In the genomic region with DNA sequence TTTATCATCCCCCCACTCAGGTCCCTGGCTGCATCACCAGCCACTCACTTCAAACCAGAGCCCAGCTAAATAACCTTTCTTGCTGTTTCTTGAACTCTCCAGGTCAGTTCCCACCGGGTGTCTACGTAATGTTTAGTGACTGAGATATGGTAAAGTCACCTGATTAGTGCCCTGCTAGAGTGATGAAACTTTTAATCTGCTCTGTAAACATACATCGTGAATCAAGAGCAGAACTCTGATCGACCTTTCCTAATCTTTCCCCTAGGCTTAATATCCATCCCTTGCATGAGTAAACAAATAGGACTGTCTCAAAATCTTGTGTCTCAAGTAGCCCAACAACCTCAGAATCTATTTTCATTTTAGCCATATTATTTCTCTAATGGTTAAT, we compare ENCODE assay signal across 9 mouse cellular contexts. TPM values are rescaled to one million over a fixed set of nuclear protein-coding genes. Genes with fewer than 3 reads are reported as not detected.
DNase-seq lines count a peak whose midpoint lies in the region; ATAC-seq and TF ChIP-seq lines count a peak whose summit lies in the region.
"Had no signal": no experiment of that assay in that cellular context is flagged by ENCODE, and none has a peak within 500 bp of the region (broad histone marks: within the 10 kb centered on the region; RNA-seq: fewer than 3 reads in every experiment).

No protein-coding gene starts in this region.

- peak overlapping the region; percentile 92; the same call in 1 of the 2 replicates for H3K27ac ChIP-seq in heart, postnatal 0 days (ENCODE audit: low read depth)
- no peak overlapping the region for H3K27ac ChIP-seq in embryonic facial prominence, embryonic 12.5 days
- peak overlapping the region; percentile 83 for H3K27ac ChIP-seq in liver, embryonic 15.5 days (replicated peaks)

- peak overlapping the region; percentile 73 for H3K4me2 ChIP-seq in heart, postnatal 0 days (ENCODE audit: low read depth, low read length)
- H3K4me2 ChIP-seq in embryonic facial prominence, embryonic 12.5 days (replicated peaks) = peak overlapping the region; percentile 71
- H3K4me2 ChIP-seq in liver, embryonic 15.5 days = peak overlapping the region; percentile 81

- H3K4me3 ChIP-seq in heart, postnatal 0 days (ENCODE audit: low read depth, low read length) = peak overlapping the region; percentile 63; the same call in 1 of the 2 replicates
- peak overlapping the region; percentile 80 for H3K4me3 ChIP-seq in E14TG2a.4 (replicated peaks; ENCODE audit: low read length)
- H3K4me3 ChIP-seq in embryonic facial prominence, embryonic 12.5 days = no peak overlapping the region
- peak overlapping the region; percentile 69 for H3K4me3 ChIP-seq in liver, embryonic 15.5 days (replicated peaks)

- TF ChIP-seq EP300 in heart, postnatal 0 days (IDR thresholded peaks at IDR 0.05; ENCODE audit: low read depth) = no peak

- no peaks in the 10 kb centered on the region for H3K27me3 ChIP-seq in heart, postnatal 0 days (ENCODE audit: control insufficient read depth, insufficient read depth, low read length)
- H3K27me3 ChIP-seq in E14TG2a.4 (ENCODE audit: insufficient read depth, low read length) = no peaks in the 10 kb centered on the region
- no peaks in the 10 kb centered on the region for H3K27me3 ChIP-seq in embryonic facial prominence, embryonic 12.5 days
- H3K27me3 ChIP-seq in liver, embryonic 15.5 days = no peaks in the 10 kb centered on the region

- peaks cover 7% of the 10 kb centered on the region; the same call in 1 of the 2 replicates for H3K36me3 ChIP-seq in heart, postnatal 0 days (replicated peaks; ENCODE audit: control insufficient read depth, insufficient read depth, low read length)
- H3K36me3 ChIP-seq in E14TG2a.4 (ENCODE audit: insufficient read depth, low read length) = 0 out of 2 replicates have a peak, but pooled peaks cover 2% of the 10 kb centered on the region
- no peaks in the 10 kb centered on the region for H3K36me3 ChIP-seq in embryonic facial prominence, embryonic 12.5 days
- H3K36me3 ChIP-seq in liver, embryonic 15.5 days (replicated peaks) = 0 out of 2 replicates have a peak, but pooled peaks cover 4% of the 10 kb centered on the region

- TF ChIP-seq CTCF in heart, postnatal 0 days (IDR thresholded peaks at IDR 0.05; ENCODE audit: low read depth) = no peak
- TF ChIP-seq CTCF in E14TG2a.4 (conservative IDR thresholded peaks at IDR 0.05; ENCODE audit: low read length) = no peak

- H3K9me3 ChIP-seq in heart, postnatal 0 days (replicated peaks; ENCODE audit: control insufficient read depth, low read length) = no peaks in the 10 kb centered on the region
- no peaks in the 10 kb centered on the region for H3K9me3 ChIP-seq in E14TG2a.4 (ENCODE audit: low read length)
- no peaks in the 10 kb centered on the region for H3K9me3 ChIP-seq in embryonic facial prominence, embryonic 12.5 days
- H3K9me3 ChIP-seq in liver, embryonic 15.5 days (replicated peaks) = no peaks in the 10 kb centered on the region

- H3K4me1 ChIP-seq in heart, postnatal 0 days (ENCODE audit: control insufficient read depth, insufficient read depth) = peaks cover 11% of the 10 kb centered on the region
- H3K4me1 ChIP-seq in E14TG2a.4 (replicated peaks; ENCODE audit: low read depth, low read length) = peaks cover 56% of the 10 kb centered on the region
- peaks cover 9% of the 10 kb centered on the region; the same call in 1 of the 2 replicates for H3K4me1 ChIP-seq in embryonic facial prominence, embryonic 12.5 days
- H3K4me1 ChIP-seq in liver, embryonic 15.5 days (replicated peaks) = peaks cover 30% of the 10 kb centered on the region

- WGBS in heart, postnatal 0 days = 18% methylated on average over 4 of the region's 4 CpGs
- 68% methylated on average over 4 of the region's 4 CpGs for WGBS in embryonic facial prominence, embryonic 12.5 days
- 42% methylated on average over 4 of the region's 4 CpGs for WGBS in liver, embryonic 15.5 days (ENCODE audit: insufficient replicate concordance)

- H3K9ac ChIP-seq in heart, postnatal 0 days (replicated peaks; ENCODE audit: low read depth, low read length) = peak overlapping the region; percentile 72; the same call in 1 of the 2 replicates
- no peak overlapping the region for H3K9ac ChIP-seq in embryonic facial prominence, embryonic 12.5 days
- H3K9ac ChIP-seq in liver, embryonic 15.5 days = peak overlapping the region; percentile 15; the same call in 1 of the 2 replicates

- no peak for ATAC-seq in heart, postnatal 0 days (ENCODE audit: insufficient read depth, low read depth)
- ATAC-seq in embryonic facial prominence, embryonic 12.5 days (ENCODE audit: insufficient number of reproducible peaks, insufficient read depth, low FRiP score, low TSS enrichment) = no peak
- no peak for ATAC-seq in liver, embryonic 15.5 days (ENCODE audit: insufficient read depth)

- DNase-seq in heart, postnatal 0 days (ENCODE audit: low spot score) = no peak
- DNase-seq in heart, adult 8-10 months (ENCODE audit: low spot score) = no peak
- no peak for DNase-seq in thymus, postnatal 14 days
- no peak for DNase-seq in frontal cortex, adult 2 months (ENCODE audit: extremely low spot score in 1 of 2, low spot score in 1 of 2)
- no peak for DNase-seq in B cell, adult 2 months
- DNase-seq: kidney, postnatal 4 days had no signal

RNA-seq across cellular contexts. Expression of a gene that starts 1.5 kb away (rescaled TPM):
- total RNA-seq in heart, postnatal 0 days (2014; rRNA removed; ENCODE audit: low replicate concordance) = 20.8 and 28.3 TPM in 2 replicates
- 26.9 and 27.0 TPM in 2 replicates for polyA plus RNA-seq in heart, postnatal 0 days (2015; fragmentation: Nextera tagmentation; extraction: Ambion mirVana)
- 10 to 100 TPM; 34.4 to 45.1 (median 42.8) TPM for total RNA-seq in heart, adult 8-10 months (2022)
- 15.5 and 15.8 TPM in 2 replicates for polyA plus RNA-seq in embryonic facial prominence, embryonic 12.5 days (2016; fragmentation: Nextera tagmentation; extraction: Ambion mirVana)
- 26.0 and 27.0 TPM in 2 replicates for polyA plus RNA-seq in liver, embryonic 15.5 days (2015; fragmentation: Nextera tagmentation; extraction: Ambion mirVana)
- 8.4 and 9.9 TPM in 2 replicates for polyA plus RNA-seq in frontal cortex, adult 2 months (2012; rRNA removed)

RNA-seq across cellular contexts. Expression of a gene that starts 36.1 kb away (rescaled TPM):
- 6.1 and 9.5 TPM in 2 replicates for total RNA-seq in heart, postnatal 0 days (2014; rRNA removed; ENCODE audit: low replicate concordance)
- polyA plus RNA-seq in heart, postnatal 0 days (2015; fragmentation: Nextera tagmentation; extraction: Ambion mirVana) = 4.7 and 4.8 TPM in 2 replicates
- 1 to 10 TPM; 5.5 to 7.9 (median 6.0) TPM for total RNA-seq in heart, adult 8-10 months (2022)
- polyA plus RNA-seq in embryonic facial prominence, embryonic 12.5 days (2016; fragmentation: Nextera tagmentation; extraction: Ambion mirVana) = 16.4 and 16.5 TPM in 2 replicates
- polyA plus RNA-seq in liver, embryonic 15.5 days (2015; fragmentation: Nextera tagmentation; extraction: Ambion mirVana) = 11.6 and 12.5 TPM in 2 replicates
- polyA plus RNA-seq in frontal cortex, adult 2 months (2012; rRNA removed) = 4.3 and 4.5 TPM in 2 replicates

RNA-seq across cellular contexts. Expression of a gene that starts 36.6 kb away (rescaled TPM):
- 115 and 149 TPM in 2 replicates for total RNA-seq in heart, postnatal 0 days (2014; rRNA removed; ENCODE audit: low replicate concordance)
- polyA plus RNA-seq in heart, postnatal 0 days (2015; fragmentation: Nextera tagmentation; extraction: Ambion mirVana) = 79.0 and 80.2 TPM in 2 replicates
- total RNA-seq in heart, adult 8-10 months (2022) = 100 to 1,000 TPM; 121 to 132 (median 127) TPM
- 57.0 and 61.2 TPM in 2 replicates for polyA plus RNA-seq in embryonic facial prominence, embryonic 12.5 days (2016; fragmentation: Nextera tagmentation; extraction: Ambion mirVana)
- polyA plus RNA-seq in liver, embryonic 15.5 days (2015; fragmentation: Nextera tagmentation; extraction: Ambion mirVana) = 15.8 and 16.1 TPM in 2 replicates
- 44.8 and 45.7 TPM in 2 replicates for polyA plus RNA-seq in frontal cortex, adult 2 months (2012; rRNA removed)
